Mouse (Mus musculus) MN1 (cell line): ENCODE results near the gene Gfra1.

ENCODE experiments used
- DNase-seq: peaks from one replicate; pipeline ENCODE4 v3.0.0-alpha.2; 2016; ENCODE audit warnings: low spot score

Gene Gfra1

GRCm38 (mm10) chr19:58316474-58316873 lies 139.2 kb downstream of the Gfra1 start:
- peak; percentile 29 for DNase-seq

- DNase-seq, result no peak
Measured at GRCm38 (mm10) chr19:58315681-58316080, 140.0 kb downstream of the Gfra1 start.

GRCm38 (mm10) chr19:58314631-58315030 lies 141.1 kb downstream of the Gfra1 start:
- DNase-seq, result no peak

GRCm38 (mm10) chr19:58313785-58314184 lies 141.9 kb downstream of the Gfra1 start:
- no peak for DNase-seq

GRCm38 (mm10) chr19:58312492-58312891 lies 143.2 kb downstream of the Gfra1 start:
- DNase-seq, result no peak

GRCm38 (mm10) chr19:58310334-58311315 lies 145.1 kb downstream of the Gfra1 start:
- no peak for DNase-seq

GRCm38 (mm10) chr19:58309620-58310275 lies 146.0 kb downstream of the Gfra1 start:
- DNase-seq, result no peak

- no peak for DNase-seq
Measured at GRCm38 (mm10) chr19:58301105-58301504, 154.6 kb downstream of the Gfra1 start.

- DNase-seq, result no peak
Measured at GRCm38 (mm10) chr19:58297926-58298325, 157.8 kb downstream of the Gfra1 start.

GRCm38 (mm10) chr19:58296842-58297190 lies 158.9 kb downstream of the Gfra1 start:
- no peak for DNase-seq

GRCm38 (mm10) chr19:58295986-58296841 lies 159.5 kb downstream of the Gfra1 start:
- DNase-seq, result no peak

- DNase-seq, result no peak
Measured at GRCm38 (mm10) chr19:58288145-58288544, 167.6 kb downstream of the Gfra1 start.

- peak; percentile 61 for DNase-seq
Measured at GRCm38 (mm10) chr19:58275281-58275680, 180.4 kb downstream of the Gfra1 start.

- DNase-seq, result no peak
Measured at GRCm38 (mm10) chr19:58271815-58272214, 183.9 kb downstream of the Gfra1 start.

GRCm38 (mm10) chr19:58270778-58271177 lies 184.9 kb downstream of the Gfra1 start:
- DNase-seq, result no peak

GRCm38 (mm10) chr19:58268476-58268875 lies 187.2 kb downstream of the Gfra1 start:
- no peak for DNase-seq

GRCm38 (mm10) chr19:58266600-58266999 lies 189.1 kb downstream of the Gfra1 start:
- no peak for DNase-seq

- no peak for DNase-seq
Measured at GRCm38 (mm10) chr19:58260934-58261333, 194.8 kb downstream of the Gfra1 start.

GRCm38 (mm10) chr19:58259250-58259649 lies 196.5 kb downstream of the Gfra1 start:
- DNase-seq, result no peak

- no peak for DNase-seq
Measured at GRCm38 (mm10) chr19:58256485-58256884, 199.2 kb downstream of the Gfra1 start.

GRCm38 (mm10) chr19:58255394-58255793 lies 200.3 kb downstream of the Gfra1 start:
- peak; percentile 14 for DNase-seq

- no peak for DNase-seq
Measured at GRCm38 (mm10) chr19:58254172-58254571, 201.5 kb downstream of the Gfra1 start.
